Mouse (Mus musculus): ENCODE measurements around the gene Smpd2. TPM values are rescaled to one million over a fixed set of nuclear protein-coding genes. Genes with fewer than 3 reads are reported as not detected.
A peak's percentile ranks its signal among the peaks of the same experiment; 100 is the strongest.

Gene Smpd2
- total RNA-seq (2022): 1 to 10 TPM; 6.8 to 10.0 (median 9.5) TPM

DNA sequence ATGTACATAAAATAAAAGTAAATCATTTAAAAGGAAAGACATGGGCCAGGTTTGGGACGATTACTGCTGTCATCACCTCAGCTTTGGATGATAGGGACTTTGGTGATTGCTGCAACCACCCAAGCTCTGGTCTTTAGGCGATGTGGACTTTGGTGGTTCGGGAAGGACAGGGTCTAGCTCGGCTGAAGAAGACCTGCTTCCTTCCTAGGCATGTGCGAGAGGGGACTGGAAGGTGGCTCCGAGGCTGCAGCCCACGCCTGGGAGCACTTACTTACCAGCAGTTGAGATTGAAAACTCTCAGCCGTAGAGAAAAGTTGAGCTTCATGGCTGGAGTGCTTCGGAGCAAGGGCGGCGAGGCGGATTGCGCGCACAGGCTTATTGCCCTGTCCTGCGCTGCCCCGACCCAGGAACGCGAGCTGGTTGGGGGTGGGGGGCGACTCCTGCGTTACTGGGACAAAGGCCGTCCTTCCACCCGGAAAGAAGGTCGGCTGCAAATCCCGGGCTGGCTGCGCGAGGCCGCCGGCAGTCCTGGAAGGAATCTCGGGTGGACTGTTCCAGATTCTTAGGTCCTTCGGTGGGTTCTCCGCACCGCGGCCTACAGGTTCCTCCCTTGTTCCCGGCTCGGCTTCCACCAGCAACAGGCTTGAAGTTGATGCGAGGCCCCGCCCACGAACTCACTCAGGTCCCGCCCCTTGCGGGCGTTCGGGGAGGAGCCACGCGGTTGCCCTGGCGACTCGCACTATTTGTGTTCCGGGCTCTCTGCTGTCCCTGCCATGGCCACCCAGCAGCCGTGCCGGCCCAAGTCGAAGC is at the start of gene Smpd2, which contains the start of gene Ppil6:
Gene Smpd2 (minus strand): TSS at position 662 of the 810 bp plus-strand sequence.
Gene Ppil6 (plus strand): TSS at position 732 of the 810 bp plus-strand sequence.
- peak; percentile 94 for DNase-seq (ENCODE audit: low spot score in 2 of 2)

DNA sequence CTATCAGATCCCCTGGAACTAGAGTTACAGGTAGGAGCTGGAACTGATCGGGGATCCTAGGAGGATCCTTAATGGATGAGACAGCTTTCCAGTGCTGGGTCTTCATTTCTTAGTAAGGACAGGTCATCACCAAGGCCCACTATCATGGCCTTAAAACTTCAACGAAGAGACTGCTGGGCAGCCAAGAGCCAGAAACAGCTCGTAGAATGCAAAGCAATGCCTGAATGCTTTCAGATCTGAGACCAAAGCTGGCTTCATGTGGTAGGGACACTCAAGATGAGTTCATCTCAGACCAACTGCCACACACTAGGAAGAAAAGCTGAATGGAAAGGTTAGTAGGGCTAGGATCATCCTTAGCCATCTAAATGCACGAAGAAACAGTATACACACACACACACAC is 48.8 kb upstream of the Smpd2 start:
- DNase-seq (ENCODE audit: low spot score in 2 of 2): no peak

DNA sequence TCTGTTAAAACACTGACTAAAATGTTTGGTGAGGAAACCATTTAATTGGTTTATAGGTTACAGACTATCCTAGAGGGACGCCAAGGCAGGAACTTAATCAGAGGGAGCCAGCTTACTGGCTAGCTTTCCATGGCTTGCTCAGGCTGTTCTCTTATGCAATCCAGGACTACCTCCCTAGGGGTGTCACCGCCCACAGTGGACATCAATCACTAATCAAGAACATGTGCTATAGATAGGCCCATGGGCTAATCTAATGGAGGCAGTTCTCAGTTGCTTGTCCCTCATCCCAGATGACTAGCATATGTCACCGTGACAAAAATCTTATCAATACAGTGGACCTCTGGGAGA is 47.8 kb upstream of the Smpd2 start:
- DNase-seq (ENCODE audit: low spot score in 2 of 2): no peak

DNA sequence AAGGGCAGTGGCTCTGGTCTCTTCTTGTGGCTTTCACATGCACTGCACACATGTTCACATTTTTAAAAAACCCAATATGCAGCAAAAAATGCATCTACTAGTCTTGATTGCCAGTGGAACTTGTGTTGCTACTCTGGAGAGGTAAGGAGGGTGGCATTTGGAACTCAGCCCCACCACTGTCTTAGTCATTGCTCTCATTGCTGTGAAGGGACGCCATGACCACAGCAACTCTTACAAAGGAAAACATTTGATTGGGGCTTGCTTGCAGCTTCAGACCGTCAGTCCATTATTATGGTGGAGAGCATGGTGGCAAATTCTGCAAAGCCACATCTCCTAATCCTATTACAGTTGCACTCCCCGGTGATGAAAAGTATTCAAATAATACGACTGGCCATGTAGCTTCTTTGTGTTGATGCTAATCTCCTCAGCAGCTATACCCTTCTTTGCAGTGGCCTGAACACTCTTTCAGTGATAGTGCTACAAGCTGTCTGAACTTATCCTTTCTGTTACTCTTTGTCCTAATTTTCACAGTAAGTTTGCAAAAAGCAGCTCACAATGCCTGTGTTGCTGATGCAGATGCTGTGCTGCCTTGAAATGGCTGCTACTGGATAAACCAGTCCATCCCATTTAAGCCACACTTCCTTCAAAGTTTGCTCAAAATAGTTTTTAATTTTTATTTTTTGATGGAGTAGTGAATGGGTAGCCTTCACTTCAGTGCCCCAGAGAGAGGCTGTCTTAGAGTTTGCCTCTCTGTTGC is 47.2 kb upstream of the Smpd2 start:
- DNase-seq (ENCODE audit: low spot score in 2 of 2): no peak

DNA sequence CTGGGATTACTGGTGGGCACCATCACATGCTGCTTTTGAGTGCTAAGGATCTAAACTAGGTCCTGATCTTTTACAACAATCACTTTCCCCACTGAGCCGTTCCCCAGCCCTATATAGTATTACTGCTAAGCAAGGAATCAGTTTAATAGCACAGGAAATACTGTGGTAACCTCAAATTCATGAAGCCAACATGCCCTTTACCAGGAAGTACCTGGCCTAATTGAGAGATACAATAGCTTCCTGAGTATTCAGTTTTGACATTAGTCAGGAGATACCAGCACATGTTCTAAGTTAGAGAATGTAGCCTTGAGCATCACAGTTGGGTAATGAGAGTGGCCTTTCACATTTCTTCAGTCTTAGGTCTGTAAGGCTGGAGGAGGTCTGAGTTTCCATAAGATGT is 46.5 kb upstream of the Smpd2 start:
- DNase-seq (ENCODE audit: low spot score in 2 of 2): no peak

DNA sequence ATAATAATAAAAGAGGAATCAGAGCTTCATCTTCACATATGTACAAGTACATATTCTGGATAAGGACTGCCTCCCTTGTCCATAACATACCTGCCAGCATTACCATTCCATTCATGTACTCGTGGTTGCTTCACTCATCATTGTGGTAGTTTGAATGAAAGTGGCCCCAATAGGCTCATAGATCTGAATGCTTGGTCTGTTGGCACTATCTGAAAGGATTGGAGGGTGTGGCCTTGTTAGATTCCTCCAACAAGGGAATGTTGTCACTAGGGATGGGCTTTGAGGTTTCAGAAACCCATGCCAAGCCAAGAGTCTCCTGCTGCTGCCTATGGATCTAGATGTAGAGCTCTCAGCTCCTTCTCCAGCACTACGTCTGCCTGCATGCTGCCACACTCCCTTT is 45.8 kb upstream of the Smpd2 start:
- no peak for DNase-seq (ENCODE audit: low spot score in 2 of 2)

DNA sequence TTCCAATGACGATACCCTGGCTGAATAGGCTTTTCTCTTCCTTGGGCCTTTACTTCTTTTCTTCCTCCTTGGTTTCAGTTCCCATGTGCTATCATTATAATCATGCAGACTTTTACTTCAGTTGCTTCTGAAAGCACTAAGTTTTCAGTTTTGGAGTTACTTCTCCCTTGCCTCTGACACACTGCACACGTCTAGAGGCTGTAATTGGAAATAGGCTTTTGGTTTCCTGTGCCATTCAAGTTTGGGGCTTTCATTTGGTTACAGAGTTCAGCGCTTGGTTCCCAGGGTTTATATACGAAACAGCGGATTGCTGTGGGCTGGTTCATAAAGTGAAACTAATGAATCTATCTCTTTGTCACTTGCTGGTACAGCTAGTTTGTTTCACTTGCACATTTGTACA is 39.8 kb upstream of the Smpd2 start:
- DNase-seq (ENCODE audit: low spot score in 2 of 2): no peak

DNA sequence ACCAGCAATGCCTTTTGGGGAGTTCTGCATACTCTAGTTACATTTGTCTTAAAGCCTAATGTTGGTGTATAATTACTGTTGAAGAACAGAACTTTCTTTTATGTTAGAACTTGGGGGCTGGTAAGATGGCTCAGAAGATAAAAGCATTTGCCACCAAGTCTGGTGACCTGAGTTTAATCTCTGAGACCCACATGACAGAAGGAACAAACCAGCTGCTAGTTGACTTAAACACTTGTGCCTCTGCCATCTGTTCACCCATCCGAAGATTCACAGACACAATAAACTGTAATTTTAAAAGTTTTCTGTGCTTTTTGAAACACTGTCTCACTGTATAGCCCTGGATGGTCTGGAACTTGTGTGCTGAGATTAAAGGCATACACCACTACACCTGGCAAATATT is 35.5 kb upstream of the Smpd2 start:
- no peak for DNase-seq (ENCODE audit: low spot score in 2 of 2)

DNA sequence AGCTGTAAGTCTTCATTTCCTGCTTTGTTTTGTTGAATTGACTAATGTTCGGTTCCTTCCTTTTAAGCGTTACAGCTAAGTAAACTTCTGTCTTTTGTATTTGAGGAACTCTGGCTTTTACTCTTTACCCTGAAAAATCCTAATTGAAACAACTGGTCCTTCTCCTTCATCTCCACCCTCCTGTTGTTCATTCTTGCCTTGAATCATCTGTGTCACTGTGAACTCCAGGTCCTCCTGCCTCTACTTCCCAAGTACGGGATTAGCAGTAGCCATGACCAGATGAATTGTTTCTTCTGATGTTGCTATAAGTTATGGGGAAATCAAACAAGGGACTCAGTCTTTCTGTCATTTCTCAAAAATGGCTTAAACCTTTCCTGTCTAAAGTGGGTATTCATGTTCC is 33.2 kb upstream of the Smpd2 start:
- DNase-seq (ENCODE audit: low spot score in 2 of 2): no peak

DNA sequence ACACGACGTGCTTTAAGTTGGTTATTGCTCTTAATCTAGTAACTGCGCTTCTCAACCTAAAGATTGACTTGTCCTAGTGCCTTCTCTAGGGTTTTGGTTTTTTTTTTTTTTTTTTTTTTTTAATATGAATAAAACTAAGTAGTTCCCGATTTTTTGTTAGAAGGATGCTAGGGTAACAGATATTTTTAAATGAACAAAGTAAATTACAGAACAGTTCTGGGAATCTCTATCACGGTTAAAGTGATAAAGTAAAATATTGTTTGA is 30.2 kb upstream of the Smpd2 start:
- no peak for DNase-seq (ENCODE audit: low spot score in 2 of 2)

DNA sequence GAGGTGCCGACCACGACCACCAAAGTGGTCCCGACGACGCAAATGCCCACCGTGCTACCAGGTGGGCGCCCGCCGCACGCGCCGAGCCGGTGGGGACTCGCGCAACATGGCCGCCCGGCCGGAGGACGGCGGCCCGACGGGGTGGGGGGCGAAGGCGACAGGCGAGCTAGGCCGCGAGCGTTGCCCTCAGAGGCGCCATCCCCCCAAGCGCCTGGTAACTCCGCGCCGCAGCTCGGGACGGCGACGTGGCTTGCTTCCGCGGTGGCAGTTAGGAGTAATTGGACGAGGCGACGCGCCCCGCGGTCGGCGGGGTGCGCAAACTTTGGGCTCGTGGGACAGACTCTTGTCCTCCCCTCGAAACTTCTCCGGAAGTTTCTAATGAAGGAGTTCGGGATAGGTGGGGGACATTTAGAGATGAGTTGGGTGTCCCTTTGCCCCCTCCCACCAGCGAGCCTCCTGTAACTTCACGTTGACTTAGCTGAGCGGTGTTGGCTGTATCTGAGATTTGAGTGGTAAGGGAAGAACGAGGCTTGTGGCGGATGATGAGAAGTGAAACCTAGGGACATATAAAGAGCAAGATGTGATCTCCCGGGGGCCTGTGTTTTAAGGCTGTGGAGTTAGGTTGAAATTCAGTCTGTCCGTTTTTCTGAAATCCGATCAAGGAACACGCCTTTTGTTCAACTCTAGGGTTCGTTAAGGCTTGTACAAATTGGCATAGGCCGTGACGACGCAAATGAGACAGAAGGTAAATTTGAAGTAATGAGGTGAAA is 29.7 kb upstream of the Smpd2 start:
- DNase-seq (ENCODE audit: low spot score in 2 of 2): peak; percentile 18 to 44

DNA sequence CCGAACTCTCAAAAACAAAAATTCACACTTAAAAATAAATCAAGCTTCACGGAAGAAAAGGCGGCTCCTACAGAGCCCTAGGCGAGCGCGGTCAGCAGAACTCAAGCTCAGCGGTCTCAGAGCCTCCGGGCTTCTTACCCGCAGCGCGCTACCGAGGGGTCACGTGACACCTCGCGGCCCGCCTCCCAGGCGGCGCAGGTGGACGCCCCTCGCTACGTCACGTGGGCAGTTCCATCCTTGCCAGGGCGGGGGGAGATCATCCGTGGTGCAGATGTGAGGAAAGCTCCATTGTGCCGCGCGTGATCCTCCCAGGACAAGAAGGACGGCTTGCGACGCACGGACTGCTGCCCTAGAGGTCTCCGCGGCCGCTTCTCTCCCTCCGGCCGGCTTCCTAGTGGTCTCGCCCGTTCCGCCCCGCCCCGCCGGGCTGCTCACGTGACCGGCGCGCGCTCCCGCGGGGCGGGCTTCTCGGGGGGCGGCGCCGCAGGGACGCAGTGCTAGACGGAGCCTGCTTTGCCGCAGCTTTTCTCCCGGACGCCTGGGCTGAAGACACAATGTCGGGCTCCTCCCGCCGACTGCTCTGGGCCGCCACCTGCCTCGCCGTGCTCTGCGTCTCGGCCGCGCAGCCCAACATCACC is 28.9 kb upstream of the Smpd2 start, which contains the start of gene Cd164:
Gene Cd164 (plus strand): TSS at position 434 of the 638 bp plus-strand sequence.
- DNase-seq (ENCODE audit: low spot score in 2 of 2): peak; percentile 81 to 87

DNA sequence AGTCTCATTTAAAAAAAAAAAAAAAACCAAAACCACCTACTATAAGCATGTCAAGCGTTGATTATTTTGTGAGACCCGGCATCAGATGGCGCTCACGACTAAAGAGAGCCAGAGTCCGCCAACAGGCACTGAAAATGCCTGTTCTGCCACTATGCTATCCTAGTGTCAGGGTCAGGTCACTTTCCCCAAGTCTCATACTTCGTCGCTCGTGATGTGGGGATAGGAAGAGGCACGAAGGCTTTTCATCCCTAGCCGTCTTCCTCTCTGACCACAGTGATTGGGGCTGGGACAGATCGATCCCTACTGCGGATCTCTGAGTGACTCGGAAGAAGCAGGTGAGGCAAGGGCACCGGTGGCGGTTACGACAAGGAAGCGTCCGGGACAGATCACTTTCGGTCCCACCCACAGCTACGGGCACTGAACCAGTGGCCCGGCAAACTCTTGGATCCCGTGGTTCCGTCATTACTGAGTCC is 28.4 kb upstream of the Smpd2 start:
- DNase-seq (ENCODE audit: low spot score in 2 of 2): peak; percentile 59 to 73

DNA sequence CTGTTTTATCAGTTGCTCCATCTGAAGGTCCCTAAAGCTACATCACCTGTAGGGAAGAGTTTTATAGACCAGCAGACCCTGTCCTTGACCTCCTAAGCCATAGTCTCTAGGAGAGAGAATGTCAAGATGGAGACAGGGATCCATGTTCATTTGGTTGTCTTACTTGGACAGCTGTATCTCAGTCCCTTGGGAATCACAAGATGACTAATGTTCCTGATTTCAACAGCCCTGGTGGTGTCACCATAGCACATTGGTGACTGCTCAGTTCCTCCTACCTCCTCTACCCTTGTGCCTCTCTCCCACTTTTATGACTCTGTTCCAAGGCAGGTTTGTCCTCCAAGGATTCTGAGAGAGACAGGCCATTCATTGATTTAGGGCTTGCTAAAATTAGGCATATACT is 24.8 kb upstream of the Smpd2 start:
- no peak for DNase-seq (ENCODE audit: low spot score in 2 of 2)

DNA sequence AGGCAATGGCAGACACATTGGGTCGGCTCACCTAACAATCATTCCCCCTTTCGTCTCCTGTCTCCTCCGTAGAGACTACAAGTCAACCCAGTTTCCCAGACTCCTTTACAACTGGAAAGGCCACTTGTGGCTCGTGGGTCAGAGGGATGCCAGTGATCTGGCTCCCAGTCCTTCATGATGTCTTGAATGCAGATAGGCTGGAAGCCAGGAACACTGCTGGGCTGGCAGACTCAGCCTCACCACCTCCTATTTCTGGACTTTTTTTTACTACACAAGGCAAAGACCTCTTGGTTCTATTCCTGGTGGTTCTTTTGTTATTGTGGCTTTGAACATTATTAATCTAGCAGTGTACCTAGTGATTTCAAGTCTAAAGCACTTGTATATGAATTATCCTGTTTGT is 24.1 kb upstream of the Smpd2 start:
- DNase-seq (ENCODE audit: low spot score in 2 of 2): no peak

DNA sequence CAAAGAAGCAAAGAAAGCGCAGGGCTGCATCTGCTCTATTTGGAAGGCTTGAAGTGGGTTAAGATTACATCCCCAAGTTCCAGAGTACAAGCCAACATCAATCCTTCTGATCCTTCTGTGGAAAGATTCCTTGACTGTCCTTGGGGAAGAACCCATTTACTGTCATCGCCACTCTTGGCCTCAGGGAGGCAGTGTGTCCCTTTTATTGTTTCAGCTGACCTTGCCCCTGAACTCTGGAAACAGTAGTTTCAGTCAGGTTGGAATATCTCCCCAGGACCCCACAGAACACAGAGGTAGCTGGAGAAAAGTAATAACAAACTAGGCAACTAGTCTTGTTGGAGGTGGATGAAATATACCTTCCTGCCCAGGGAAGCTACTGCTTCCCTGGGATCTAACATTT is 19.0 kb upstream of the Smpd2 start:
- DNase-seq (ENCODE audit: low spot score in 2 of 2): no peak

DNA sequence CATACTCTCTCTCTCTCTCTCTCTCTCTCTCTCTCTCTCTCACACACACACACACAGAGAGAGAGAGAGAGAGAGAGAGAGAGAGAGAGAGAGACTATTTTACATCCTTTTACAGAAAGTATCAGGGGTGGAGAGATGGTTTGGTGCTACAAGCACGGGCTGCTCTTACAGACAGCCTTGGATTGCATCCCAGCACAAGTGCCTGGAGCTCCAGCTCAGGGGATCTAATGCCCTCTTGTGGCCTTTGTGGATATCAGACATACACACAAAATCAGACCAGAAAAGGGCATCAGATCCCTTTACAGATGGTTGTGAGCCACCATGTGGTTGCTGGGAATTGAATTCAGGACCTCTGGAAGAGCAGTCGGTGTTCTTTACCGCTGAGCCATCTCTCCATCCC is 15.3 kb upstream of the Smpd2 start:
- DNase-seq (ENCODE audit: low spot score in 2 of 2): peak; percentile 27 to 40

DNA sequence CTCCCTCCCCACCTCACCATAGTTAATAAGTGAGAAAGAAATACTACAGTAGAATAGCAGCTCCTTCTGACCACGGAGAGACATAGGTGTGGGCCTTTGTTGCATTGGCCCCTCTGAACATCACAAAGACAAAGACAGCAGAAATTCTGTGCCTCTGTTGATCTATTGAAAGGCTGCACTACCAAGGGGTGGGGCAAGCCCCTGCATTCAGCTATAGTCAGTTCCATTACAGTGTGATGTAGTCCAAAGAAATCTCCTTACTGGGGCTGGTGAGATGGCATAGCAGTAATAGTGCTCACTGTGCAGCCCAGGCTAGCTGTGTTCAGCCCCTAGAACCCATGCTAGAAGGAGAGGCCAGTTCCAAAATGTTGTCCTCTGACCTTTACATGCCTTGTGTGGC is 14.8 kb upstream of the Smpd2 start:
- DNase-seq (ENCODE audit: low spot score in 2 of 2): no peak

DNA sequence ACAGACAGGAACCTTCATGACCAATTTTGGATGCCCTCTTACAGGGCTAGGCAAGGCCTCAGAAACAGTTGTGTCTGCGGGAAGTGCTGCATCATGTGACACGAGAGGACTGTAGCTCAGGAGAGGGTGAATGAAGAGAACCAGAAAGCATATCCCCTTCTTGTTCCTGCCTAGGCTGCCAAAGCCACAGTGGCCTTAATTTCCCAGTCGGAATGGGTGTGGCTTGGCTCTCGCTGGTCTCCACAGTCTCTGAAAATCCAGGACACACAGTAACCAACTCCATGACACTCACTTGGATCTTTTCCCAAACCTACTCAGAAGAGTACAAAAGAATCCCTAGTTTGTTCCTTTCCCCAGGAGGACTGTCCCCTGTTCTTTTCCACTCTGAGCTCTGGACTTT is 10.8 kb upstream of the Smpd2 start:
- peak; percentile 38 to 52 for DNase-seq (ENCODE audit: low spot score in 2 of 2)

DNA sequence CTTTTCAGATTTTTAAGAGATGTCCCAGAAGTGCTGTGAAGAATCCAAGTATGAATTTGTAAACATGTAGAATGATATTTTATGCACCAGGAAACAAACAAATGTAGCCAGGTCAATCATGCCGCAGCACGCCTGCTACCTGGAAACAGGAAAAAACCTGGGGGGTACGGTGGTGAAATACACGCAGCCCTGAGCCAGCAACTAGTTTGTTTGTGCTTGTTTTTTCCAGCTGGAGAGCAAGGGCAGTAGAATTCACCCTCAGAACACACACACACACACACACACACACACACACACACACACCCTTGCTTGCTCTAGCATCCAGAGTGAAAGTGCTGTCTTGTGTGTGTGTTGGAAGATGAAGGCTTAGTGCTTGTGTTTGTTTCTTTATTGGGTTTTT is 942 bp upstream of the Smpd2 start:
- no peak for DNase-seq (ENCODE audit: low spot score in 2 of 2)

DNA sequence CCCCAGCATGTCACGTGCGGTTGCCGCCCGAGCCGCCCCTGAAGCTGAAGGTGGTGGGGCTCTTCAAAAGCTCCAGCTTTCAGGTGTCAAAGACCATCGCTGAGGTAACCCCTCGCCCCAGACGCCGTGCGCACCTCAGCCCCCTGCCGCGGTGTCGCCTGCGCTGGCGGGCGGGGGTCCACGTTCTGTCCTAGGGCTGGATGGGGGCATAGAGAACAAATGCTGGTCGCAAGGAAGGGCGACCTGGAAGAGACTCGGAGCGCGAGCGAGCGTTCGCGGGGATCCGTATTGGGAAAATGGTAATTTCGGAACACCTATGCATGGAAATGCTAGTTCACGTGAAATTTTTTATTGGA is 327 bp upstream of the Smpd2 start:
- no peak for DNase-seq (ENCODE audit: low spot score in 2 of 2)

DNA sequence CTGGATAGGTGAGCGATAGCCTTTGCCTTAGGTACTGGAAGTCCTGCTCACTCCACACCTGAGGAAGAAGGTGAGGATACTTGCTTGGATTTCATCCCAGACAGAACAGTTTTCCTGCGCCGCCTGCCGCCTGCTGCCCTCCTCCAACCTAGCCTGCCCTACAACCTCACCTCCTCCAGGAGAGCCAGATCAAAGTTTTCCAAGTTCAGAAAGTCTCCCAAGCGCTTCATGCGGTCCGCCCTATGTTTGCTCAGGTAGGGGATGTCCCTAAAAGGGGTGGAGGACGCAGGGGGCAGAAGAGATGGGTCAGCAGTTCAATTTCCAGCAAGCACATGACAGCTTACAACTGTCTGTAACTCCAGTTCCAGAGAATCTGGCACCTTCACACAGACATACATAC is 875 bp downstream of the Smpd2 start:
- DNase-seq (ENCODE audit: low spot score in 2 of 2): no peak
